Mouse (Mus musculus) bone marrow, adult 2 months (tissue): ENCODE measurements around the gene Plekhg1.

Experiments used
- CTCF ChIP-seq: fragments of 200-500 bp; IDR thresholded peaks from 2 replicates; pipeline ENCODE4 v1.5.1; 2011; ENCODE audit warnings: low read length, control low read depth; ENCODE audit not compliant: control insufficient read depth, insufficient read depth
- POLR2A ChIP-seq: fragments of 200-500 bp; IDR thresholded peaks from 2 replicates; pipeline ENCODE4 v1.6.1; 2011; ENCODE audit warnings: low read depth, mild to moderate bottlenecking, control low read depth, low read length, borderline replicate concordance; ENCODE audit not compliant: control insufficient read depth

- no peak for TF ChIP-seq CTCF
- TF ChIP-seq POLR2A, result no peak
Observed at GRCm38 (mm10) chr10:3881179-3881578, 141.0 kb downstream of the Plekhg1 start.
